Mouse (Mus musculus) cortical plate, adult 2 months (tissue): ENCODE measurements around the gene Hjurp.

Experiments used
- CTCF ChIP-seq: fragments of 200-500 bp; IDR thresholded peaks from 2 replicates; pipeline ENCODE4 v1.5.1; 2011; ENCODE audit warnings: mild to moderate bottlenecking, control low read depth, low read length; ENCODE audit not compliant: insufficient read depth; ENCODE audit errors: extremely low read depth
- POLR2A ChIP-seq: fragments of 200-500 bp; IDR thresholded peaks from 2 replicates; pipeline ENCODE4 v1.6.1; 2011; ENCODE audit warnings: mild to moderate bottlenecking, low read length, control low read depth; ENCODE audit not compliant: insufficient read depth; ENCODE audit errors: extremely low read depth

DNA sequence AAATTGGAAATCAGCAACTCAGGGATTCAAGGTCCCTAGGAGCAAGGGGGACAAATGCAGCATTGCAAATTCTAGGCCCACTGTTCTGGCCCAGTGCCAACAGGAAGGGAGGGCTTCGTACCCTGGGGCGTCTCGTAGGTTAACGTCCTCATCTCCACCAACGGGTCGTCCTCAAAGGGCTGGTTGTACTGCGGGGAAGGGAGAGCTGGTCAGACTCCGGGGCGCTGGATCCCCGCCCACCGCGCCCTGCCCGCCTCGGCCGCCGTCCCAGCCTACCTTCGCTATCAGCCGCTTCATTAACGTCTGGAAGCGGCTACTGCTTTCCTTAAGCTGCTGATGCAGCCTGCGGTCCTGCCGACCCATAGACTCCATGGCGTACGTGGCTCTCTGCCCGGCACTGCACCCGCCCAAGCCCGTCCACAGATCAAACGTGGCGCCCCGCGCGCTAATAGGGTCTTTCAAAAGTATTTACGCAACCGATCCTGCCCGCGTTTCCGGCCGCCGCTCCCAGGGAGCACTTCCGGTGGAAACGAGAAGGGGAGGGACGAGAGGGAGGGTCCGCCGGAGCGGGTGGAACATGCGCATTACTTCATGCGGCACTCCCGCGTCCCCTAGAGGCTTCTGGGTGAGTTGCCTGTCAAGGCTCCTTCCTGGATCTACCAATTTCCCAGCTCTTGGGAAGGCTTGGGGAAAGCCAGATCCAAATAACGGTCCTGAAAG is at the start of gene Hjurp, which contains the start of gene Trpm8:
- no peak for TF ChIP-seq CTCF
- no peak for TF ChIP-seq POLR2A
